Mouse (Mus musculus) left cerebral cortex, adult 9 months (tissue): ENCODE measurements around the gene Cwf19l2.
"Not testable (repeated sequence)": the region's sequence is repeated elsewhere in the genome, so short reads cannot be mapped to it uniquely, and the experiment has no call there.

Source experiments
- DNase-seq, 2 experiments: peaks; one replicate each; pipeline ENCODE4 v3.0.0; 2022; ENCODE audit warnings: low spot score in 2 of 2

The Cwf19l2 gene

GRCm38 (mm10) chr9:3403251-3404208, at the start of gene Cwf19l2:
Cwf19l2 (plus strand) TSS chr9:3403592.
- peak; percentile 78 to 90 for DNase-seq

GRCm38 (mm10) chr9:3376323-3376722, 27.1 kb upstream of the Cwf19l2 start:
- DNase-seq, result not testable (repeated sequence)

GRCm38 (mm10) chr9:3404372-3404771, 980 bp downstream of the Cwf19l2 start:
- DNase-seq, result peak in 1 of 2 experiments; percentile 19

DNA sequence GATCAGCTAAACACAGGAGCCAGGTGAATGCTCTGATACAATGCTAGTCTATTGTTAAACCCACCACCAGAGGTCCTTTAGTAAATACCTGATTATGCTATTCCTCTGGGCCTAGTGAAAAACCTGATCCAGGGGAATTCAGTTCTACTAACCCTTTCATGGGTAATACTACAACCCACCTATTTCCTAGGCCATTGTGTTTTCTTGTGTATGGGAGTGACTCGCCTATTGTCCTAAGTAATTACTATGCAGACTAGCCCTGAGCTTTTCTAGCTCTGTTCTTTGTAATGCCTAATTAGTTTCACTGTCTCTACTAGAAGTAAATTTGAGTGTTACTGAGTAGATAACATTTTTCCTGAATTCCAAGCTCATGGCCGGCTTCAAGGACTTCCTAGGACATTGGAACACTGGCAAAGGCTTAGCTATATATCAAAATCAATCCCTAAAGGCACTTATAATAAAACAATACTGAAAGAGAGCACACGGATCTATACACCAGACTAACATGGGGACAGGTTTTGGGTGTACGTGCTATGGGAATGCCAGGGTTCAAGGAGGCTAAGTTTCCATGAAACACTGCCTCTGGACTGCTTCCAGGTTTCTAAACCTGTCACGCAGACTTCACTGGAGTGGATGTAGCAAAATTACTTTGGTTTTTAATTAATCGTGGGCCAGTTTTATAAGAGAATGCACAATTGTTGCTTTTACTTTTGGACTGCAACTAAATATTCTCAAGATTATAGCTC, 36.3 kb downstream of the Cwf19l2 start:
- DNase-seq, result not testable (repeated sequence)

DNA sequence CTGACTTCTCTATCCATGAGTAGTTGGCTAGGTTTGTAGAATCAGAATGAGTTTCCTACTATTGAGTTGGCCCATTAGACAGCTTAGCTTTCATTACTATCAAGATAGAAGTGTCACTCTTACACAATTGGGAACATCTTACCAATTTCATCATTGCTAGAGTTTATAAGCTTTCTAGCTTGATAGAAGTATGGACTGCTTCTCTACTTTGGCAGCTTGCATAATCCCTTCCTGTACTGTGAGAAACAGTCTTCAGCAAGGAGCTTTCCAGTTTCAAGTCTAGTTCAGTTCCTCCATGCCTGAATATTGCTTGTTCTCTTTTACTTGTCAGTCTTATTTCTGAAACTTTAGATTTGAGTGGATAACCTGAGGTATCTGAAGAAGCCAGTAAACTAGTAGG, 68.5 kb downstream of the Cwf19l2 start:
- no peak for DNase-seq

DNA sequence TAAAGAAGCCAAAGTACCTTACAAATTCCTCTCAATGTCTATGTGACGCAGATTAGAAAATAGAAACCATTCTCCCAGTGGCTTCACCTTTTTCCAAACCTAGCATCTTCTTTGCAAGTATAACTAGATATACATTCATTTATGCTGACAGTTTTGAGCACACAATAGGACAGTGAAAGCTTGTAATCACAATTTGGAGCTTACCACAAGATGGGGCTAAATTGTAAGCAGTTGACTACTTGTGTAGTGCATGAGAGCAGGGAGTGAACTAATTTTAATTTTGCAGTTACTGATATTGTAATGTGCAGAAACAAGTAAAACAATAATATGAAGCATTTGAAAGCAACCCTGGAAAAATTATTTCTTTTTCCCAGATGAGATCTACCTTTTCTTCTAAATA, 115.3 kb downstream of the Cwf19l2 start:
- DNase-seq, result peak in 1 of 2 experiments; percentile 16

- no peak for DNase-seq
These were observed 115.8 kb downstream of the Cwf19l2 start for GRCm38 (mm10) chr9:3519178-3519577.

GRCm38 (mm10) chr9:3521031-3521430, 117.6 kb downstream of the Cwf19l2 start:
- DNase-seq, result no peak
